In the genomic region with DNA sequence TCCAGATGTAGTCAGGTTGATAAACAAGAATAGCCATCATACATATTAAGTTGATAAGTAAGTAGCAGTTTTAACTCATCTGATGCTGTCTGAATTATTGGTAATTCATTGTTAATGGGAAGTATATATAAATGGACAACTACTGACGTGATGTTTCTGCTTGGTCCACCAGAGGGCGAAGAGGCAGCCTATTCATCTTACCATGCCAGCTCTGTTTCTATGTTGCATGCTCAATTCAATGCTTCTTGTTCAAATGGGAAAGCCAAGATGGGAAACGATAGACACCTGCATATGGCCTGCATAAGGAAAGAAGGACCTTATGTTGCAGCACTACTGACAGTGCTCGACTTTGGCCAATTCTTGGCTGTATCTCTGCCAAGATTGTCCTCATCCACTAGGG, we compare ENCODE assay signal across 9 mouse cellular contexts.
DNase-seq lines count a peak whose midpoint lies in the region; ATAC-seq and TF ChIP-seq lines count a peak whose summit lies in the region.
"Had no signal": no experiment of that assay in that cellular context is flagged by ENCODE, and none has a peak within 500 bp of the region (broad histone marks: within the 10 kb centered on the region; RNA-seq: fewer than 3 reads in every experiment).

No protein-coding gene starts in this region.

- no peaks in the 10 kb centered on the region for H3K9me3 ChIP-seq in kidney, embryonic 14.5 days (ENCODE audit: control insufficient read depth, low read length)
- H3K9me3 ChIP-seq: lung, embryonic 15.5 days had no signal

- no peak overlapping the region for H3K4me3 ChIP-seq in gastrocnemius, adult 2 months
- no peak overlapping the region for H3K4me3 ChIP-seq in embryonic fibroblast, embryonic 13.5 days (ENCODE audit: insufficient read depth, low read length)
- H3K4me3 ChIP-seq in kidney, embryonic 14.5 days (ENCODE audit: low read length): no peak overlapping the region
- H3K4me3 ChIP-seq: lung, embryonic 15.5 days had no signal

- H3K4me2 ChIP-seq in kidney, embryonic 14.5 days (replicated peaks; ENCODE audit: low read depth, low read length): no peak overlapping the region
- H3K4me2 ChIP-seq: lung, embryonic 15.5 days had no signal

- no peak for TF ChIP-seq POLR2A in embryonic fibroblast, embryonic 13.5 days (IDR thresholded peaks at IDR 0.05; ENCODE audit: low read depth, low read length)

- no peak overlapping the region for H3K27ac ChIP-seq in gastrocnemius, adult 2 months
- no peak overlapping the region for H3K27ac ChIP-seq in embryonic fibroblast, embryonic 13.5 days (ENCODE audit: insufficient read depth, low read length)
- H3K27ac ChIP-seq in kidney, embryonic 14.5 days (ENCODE audit: low read depth, low read length): no peak overlapping the region
- H3K27ac ChIP-seq: lung, embryonic 15.5 days had no signal

- no peaks in the 10 kb centered on the region; the same call in 1 of the 2 replicates for H3K4me1 ChIP-seq in embryonic fibroblast, embryonic 13.5 days (ENCODE audit: control insufficient read depth, insufficient read depth, low read length)
- no peaks in the 10 kb centered on the region for H3K4me1 ChIP-seq in kidney, embryonic 14.5 days (ENCODE audit: control insufficient read depth, insufficient read depth, low read length)
- H3K4me1 ChIP-seq: lung, embryonic 15.5 days had no signal

- peak; percentile 24; the same call in 1 of the 2 replicates for ATAC-seq in kidney, embryonic 14.5 days (ENCODE audit: low FRiP score, low TSS enrichment)

- no peaks in the 10 kb centered on the region for H3K36me3 ChIP-seq in kidney, embryonic 14.5 days (ENCODE audit: control insufficient read depth, insufficient read depth, low read length)
- H3K36me3 ChIP-seq: lung, embryonic 15.5 days had no signal

- H3K27me3 ChIP-seq in kidney, embryonic 14.5 days (ENCODE audit: control insufficient read depth, insufficient read depth, low read length): no peaks in the 10 kb centered on the region
- H3K27me3 ChIP-seq: lung, embryonic 15.5 days had no signal

- DNase-seq in gastrocnemius, adult 2 months: no peak
- no peak for DNase-seq in gastrocnemius, adult 8-10 months (ENCODE audit: low spot score in 2 of 2)
- DNase-seq in urinary bladder, postnatal 25 days (ENCODE audit: low spot score): peak; percentile 22
- DNase-seq in urinary bladder, postnatal 4 days (ENCODE audit: low spot score in 2 of 2): no peak
- DNase-seq in mesoderm, embryonic 11.5 days (ENCODE audit: low read depth, low spot score): peak; percentile 49
- no peak for DNase-seq in ovary, adult 18-20 months (ENCODE audit: low spot score)

- TF ChIP-seq CTCF in gastrocnemius, adult 2 months (IDR thresholded peaks at IDR 0.05): peak; percentile 66
- TF ChIP-seq CTCF in embryonic fibroblast, embryonic 13.5 days (IDR thresholded peaks at IDR 0.05; ENCODE audit: borderline replicate concordance, insufficient read depth, low read length): peak; percentile 60; the same call in 1 of the 2 replicates

- intact Hi-C loops in gastrocnemius, adult 2 months (cut with DNase I): loop anchor here (2.0 to 10.0 kb wide), 2 partner anchors 758 to 1068 kb away; partner anchors contain the start of gene 1700003H04Rik

- H3K9ac ChIP-seq in kidney, embryonic 14.5 days (ENCODE audit: low read depth, low read length): no peak overlapping the region
- H3K9ac ChIP-seq: lung, embryonic 15.5 days had no signal

- WGBS in kidney, embryonic 14.5 days: 45% methylated on average over 4 of the region's 4 CpGs

Comparison
In these comparisons a context has a peak if more than half of its experiments do, and no peak if none do; other contexts are left out.
1. DNase-seq: peak in urinary bladder, postnatal 25 days (single experiment) and mesoderm, embryonic 11.5 days (single experiment); none in gastrocnemius, adult 2 months (single experiment), gastrocnemius, adult 8-10 months (0 of 2), urinary bladder, postnatal 4 days (0 of 2) and ovary, adult 18-20 months (single experiment).